Mouse (Mus musculus) brown adipose tissue, adult 24 weeks (tissue): ENCODE results near the gene Unc13c. TPM values are rescaled to one million over a fixed set of nuclear protein-coding genes. Genes with fewer than 3 reads are reported as not detected.

Source experiments
- H3K27ac ChIP-seq: fragments of 200-500 bp; replicated peaks from 2 replicates; pipeline ENCODE4 v1.5.1; 2012; ENCODE audit warnings: low read depth, mild to moderate bottlenecking, low read length
- H3K4me1 ChIP-seq: fragments of 200-500 bp; 2 replicates; pipeline ENCODE4 v1.6.1; 2012; ENCODE audit warnings: low read length, mixed read lengths; ENCODE audit not compliant: control insufficient read depth, insufficient read depth, insufficient read length
- H3K4me3 ChIP-seq: fragments of 200-500 bp; 2 replicates; pipeline ENCODE4 v1.5.1; 2012; ENCODE audit warnings: low read depth, mild to moderate bottlenecking, low read length, moderate library complexity; ENCODE audit not compliant: insufficient read depth
- polyA plus RNA-seq: library from polyadenylated mRNA; stranded (reverse); fragments of >200 nt; gene quantifications from 2 replicates; pipeline ENCODE4 v1.2.4, GENCODE M21; 2012; ENCODE audit not compliant: missing spikeins, insufficient read depth, insufficient read length

The Unc13c gene
- polyA plus RNA-seq, 1 experiment, result not detected

DNA sequence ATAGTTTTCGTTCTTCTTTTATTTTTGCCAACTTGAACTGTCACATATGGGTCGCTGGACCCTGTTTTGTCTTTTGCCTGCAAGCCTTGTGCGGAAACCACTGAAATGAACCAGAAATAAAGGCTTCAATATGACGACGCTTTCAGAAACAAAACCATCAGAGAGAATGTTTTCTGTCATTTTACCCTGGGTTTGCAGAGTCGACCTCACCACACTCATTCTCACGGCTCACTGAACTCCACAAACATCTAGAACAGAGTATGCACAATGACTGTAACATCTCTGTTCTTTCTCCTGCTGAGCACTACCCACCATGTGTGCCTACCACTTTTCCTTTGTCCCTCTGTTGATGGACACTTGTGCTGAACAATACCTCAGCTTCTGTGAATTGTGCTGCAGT is 234.3 kb downstream of the Unc13c start:
- Histone ChIP-seq H3K4me3 (no peak overlapping the region), H3K4me1 (no peaks in the 10 kb centered on the region), H3K27ac (no peak overlapping the region)

DNA sequence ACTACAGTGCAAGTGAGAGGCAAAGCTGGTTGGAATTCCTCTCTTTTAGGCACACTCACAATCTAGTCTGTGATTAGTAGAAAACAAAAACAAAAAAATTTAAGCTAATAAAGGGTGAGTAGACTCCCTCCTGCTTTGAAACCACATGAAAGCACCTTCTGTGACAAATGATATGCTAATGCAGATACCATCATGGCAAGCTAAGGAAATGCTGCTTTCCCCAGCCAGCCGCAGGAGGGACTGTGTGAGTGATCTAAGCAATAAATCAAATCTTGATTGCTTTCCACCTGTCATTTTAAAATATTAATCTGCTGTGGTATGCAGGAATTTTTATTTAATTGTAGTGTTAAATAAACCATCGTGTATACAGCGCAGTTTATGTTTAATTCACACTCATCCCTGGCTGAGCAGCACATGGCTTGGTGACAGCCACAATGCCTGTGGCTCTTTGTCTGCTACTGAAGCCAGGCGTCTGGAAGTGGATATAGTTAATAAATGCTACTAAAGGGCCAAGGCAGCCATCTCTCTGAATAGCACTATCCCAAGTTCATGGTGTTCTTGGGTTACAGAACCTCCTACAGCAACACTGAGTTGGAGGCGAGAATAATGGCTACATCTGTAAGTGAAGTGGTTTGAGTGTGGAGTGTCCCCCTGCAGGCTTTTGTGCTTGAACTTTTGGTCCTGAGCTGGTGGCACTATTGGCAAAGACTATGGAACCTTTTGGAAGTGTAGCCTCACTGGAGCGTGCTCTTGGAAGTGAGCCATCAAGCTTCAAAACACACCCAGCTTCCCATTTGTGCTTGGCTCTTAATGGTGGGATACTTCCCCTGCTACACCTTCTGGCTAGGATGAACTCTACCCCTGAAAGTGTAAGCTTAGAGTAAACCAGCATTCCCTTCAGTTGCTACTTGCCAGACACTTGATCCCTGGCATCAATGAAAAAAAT is 242.8 kb downstream of the Unc13c start:
- Histone ChIP-seq H3K4me3 (no peak overlapping the region), H3K4me1 (no peaks in the 10 kb centered on the region), H3K27ac (no peak overlapping the region)

- Histone ChIP-seq H3K4me1 (no peaks in the 10 kb centered on the region), H3K27ac (no peak overlapping the region), H3K4me3 (no peak overlapping the region)
These were observed 244.0 kb downstream of the Unc13c start for GRCm38 (mm10) chr9:73724776-73725175.

GRCm38 (mm10) chr9:73713508-73713907 is 255.3 kb downstream of the Unc13c start:
- Histone ChIP-seq H3K27ac (no peak overlapping the region), H3K4me3 (no peak overlapping the region), H3K4me1 (no peaks in the 10 kb centered on the region)

- Histone ChIP-seq H3K4me3 (no peak overlapping the region), H3K4me1 (no peaks in the 10 kb centered on the region)
These were observed 271.7 kb downstream of the Unc13c start for GRCm38 (mm10) chr9:73697103-73697502.

DNA sequence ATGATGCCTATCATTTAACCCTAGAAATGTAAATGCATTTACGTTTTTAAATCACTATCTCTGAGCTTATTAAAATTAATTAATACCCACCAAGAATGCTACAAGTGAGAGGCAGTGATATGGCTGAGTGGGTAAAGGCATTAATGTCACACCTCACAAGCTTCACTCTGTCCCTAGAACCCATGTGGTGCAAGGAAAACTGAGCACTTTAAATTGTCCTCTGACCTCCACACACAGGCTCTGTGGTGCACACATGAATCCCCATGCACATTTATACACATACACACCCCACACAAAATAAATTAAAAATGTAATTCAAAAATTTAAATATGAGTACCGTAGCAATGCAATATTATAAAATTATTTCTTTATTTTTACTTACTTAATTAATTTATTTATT is 287.2 kb downstream of the Unc13c start:
- no peaks in the 10 kb centered on the region for H3K4me1 ChIP-seq
- H3K4me3 ChIP-seq, result no peak overlapping the region
- H3K27ac ChIP-seq, result no peak overlapping the region

More at GRCm38 (mm10) chr9:73697103-73697502, 271.7 kb downstream of the Unc13c start:
- no peak overlapping the region for H3K27ac ChIP-seq

DNA sequence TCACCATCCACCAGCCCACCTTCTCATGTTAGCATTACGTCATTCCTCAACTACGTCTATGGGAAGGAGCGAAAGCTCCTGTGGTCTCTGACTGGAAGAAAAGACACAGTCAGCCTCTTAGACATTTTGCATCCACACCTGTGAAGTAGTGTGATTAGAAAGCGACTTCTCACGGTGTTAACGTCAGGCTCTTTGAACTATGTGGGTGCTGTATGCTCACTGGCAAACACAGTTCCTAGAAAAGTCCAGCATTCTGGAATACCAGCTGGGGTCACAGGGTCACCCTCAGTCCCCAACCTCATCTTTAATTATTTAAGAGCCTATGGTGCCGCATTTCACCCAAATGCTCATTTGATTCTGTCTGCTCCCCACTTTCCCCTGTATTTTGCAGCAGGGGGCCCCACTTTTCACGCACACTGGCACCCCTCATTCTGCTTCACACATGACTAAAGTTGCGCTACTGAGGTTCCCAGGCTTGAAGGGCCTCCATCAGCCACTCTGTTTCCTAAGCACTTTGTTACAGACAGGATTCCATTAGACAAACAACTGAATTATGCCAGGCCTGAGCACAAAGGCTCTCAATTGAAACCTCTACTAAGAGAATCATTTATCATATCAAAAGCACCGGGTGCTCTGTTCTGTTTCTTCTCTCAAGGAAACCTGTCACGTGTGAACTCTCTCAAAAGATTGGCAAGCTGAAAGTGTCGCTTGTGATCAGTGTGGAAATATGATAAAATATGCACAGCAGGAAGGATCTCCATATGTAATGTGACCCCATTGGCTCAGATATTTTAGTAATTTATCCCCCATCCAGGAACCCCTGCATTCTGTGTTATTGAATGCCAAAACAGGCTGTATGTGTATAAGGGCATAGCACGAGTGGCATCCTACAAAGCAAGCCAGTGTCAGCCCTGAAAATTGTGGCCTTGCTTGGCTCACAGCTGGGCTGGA is 287.9 kb downstream of the Unc13c start:
- no peak overlapping the region for H3K4me3 ChIP-seq
- no peak overlapping the region for H3K27ac ChIP-seq
- no peaks in the 10 kb centered on the region for H3K4me1 ChIP-seq

GRCm38 (mm10) chr9:73671656-73672212 is 297.0 kb downstream of the Unc13c start:
- Histone ChIP-seq H3K27ac (no peak overlapping the region), H3K4me1 (no peaks in the 10 kb centered on the region), H3K4me3 (no peak overlapping the region)

- no peaks in the 10 kb centered on the region for H3K4me1 ChIP-seq
- no peak overlapping the region for H3K4me3 ChIP-seq
- no peak overlapping the region for H3K27ac ChIP-seq
These were observed 298.7 kb downstream of the Unc13c start for GRCm38 (mm10) chr9:73670040-73670439.

- Histone ChIP-seq H3K4me1 (no peaks in the 10 kb centered on the region), H3K27ac (no peak overlapping the region), H3K4me3 (no peak overlapping the region)
These were observed 305.9 kb downstream of the Unc13c start for GRCm38 (mm10) chr9:73662839-73663238.

GRCm38 (mm10) chr9:73649088-73649487 is 319.7 kb downstream of the Unc13c start:
- H3K4me3 ChIP-seq, result no peak overlapping the region
- H3K27ac ChIP-seq, result no peak overlapping the region
- H3K4me1 ChIP-seq, result no peaks in the 10 kb centered on the region

- Histone ChIP-seq H3K4me1 (no peaks in the 10 kb centered on the region), H3K4me3 (no peak overlapping the region), H3K27ac (no peak overlapping the region)
These were observed 330.6 kb downstream of the Unc13c start for GRCm38 (mm10) chr9:73638119-73638518.

GRCm38 (mm10) chr9:73625171-73625570 is 343.6 kb downstream of the Unc13c start:
- Histone ChIP-seq H3K4me3 (no peak overlapping the region), H3K4me1 (no peaks in the 10 kb centered on the region), H3K27ac (no peak overlapping the region)

GRCm38 (mm10) chr9:73612896-73613295 is 355.9 kb downstream of the Unc13c start:
- no peak overlapping the region for H3K4me3 ChIP-seq
- H3K4me1 ChIP-seq, result no peaks in the 10 kb centered on the region
- H3K27ac ChIP-seq, result no peak overlapping the region

- no peak overlapping the region for H3K4me3 ChIP-seq
- no peaks in the 10 kb centered on the region for H3K4me1 ChIP-seq
- no peak overlapping the region for H3K27ac ChIP-seq
These were observed 364.8 kb downstream of the Unc13c start for GRCm38 (mm10) chr9:73603921-73604320.
